Mouse (Mus musculus): Measurements from ENCODE around the gene Slc6a16.

- TF ChIP-seq MYOG (IDR thresholded peaks at IDR 0.05; ENCODE audit: control insufficient read depth in 1 of 3, insufficient read depth in 1 of 3, insufficient read length in 2 of 3, low read depth in 2 of 3) (no peak), POLR2A (IDR thresholded peaks at IDR 0.05; ENCODE audit: insufficient read length, low read depth) (no peak), MAX (IDR thresholded peaks at IDR 0.05; ENCODE audit: low read depth) (no peak), POLR2AphosphoS2 (IDR thresholded peaks at IDR 0.05; ENCODE audit: insufficient read length, low read depth) (no peak), E2F4 (IDR thresholded peaks at IDR 0.05; ENCODE audit: insufficient read depth) (no peak), MYOD1 (IDR thresholded peaks at IDR 0.05; ENCODE audit: control insufficient read depth in 1 of 3, insufficient read length in 2 of 3, low read depth in 2 of 3) (no peak), USF1 (IDR thresholded peaks at IDR 0.05; ENCODE audit: low read depth) (no peak), TCF3 (IDR thresholded peaks at IDR 0.05; ENCODE audit: insufficient read length, low read depth) (no peak), CEBPB (IDR thresholded peaks at IDR 0.05; ENCODE audit: insufficient read depth, poor library complexity, severe bottlenecking) (no peak), TCF12 (IDR thresholded peaks at IDR 0.05; ENCODE audit: insufficient read depth, poor library complexity, severe bottlenecking) (no peak)
Observed at GRCm38 (mm10) chr7:45193871-45194785, 46.8 kb upstream of the Slc6a16 start.
